24 mouse cellular contexts compared by ENCODE assay signal in the genomic region with DNA sequence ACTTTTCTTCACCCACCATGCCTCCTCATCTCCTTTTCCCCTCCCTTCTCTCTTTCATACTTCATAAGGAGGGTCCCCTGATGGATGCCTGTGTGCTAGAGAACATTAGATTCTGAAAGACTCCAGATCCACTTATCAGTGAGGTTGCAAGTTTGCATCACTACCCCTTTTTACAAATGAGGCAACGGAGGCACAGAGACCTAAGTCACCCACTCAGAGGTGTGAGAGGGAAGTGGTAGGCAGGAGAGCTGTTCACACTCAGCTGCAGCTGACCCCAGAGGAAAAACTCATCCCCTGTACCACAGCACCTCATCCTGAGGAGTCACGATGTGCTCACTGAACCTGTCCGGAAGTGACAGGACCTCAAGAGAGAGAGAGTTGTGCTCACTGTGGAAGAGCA.
"Had no signal": no experiment of that assay in that cellular context is flagged by ENCODE, and none has a peak within 500 bp of the region (broad histone marks: within the 10 kb centered on the region; RNA-seq: fewer than 3 reads in every experiment).

No protein-coding gene starts in this region.

- H3K4me2 ChIP-seq: heart, embryonic 12.5 days; hindbrain, embryonic 12.5 days; hindbrain, embryonic 14.5 days; intestine, embryonic 15.5 days; limb, embryonic 12.5 days had no signal

- H3K27me3 ChIP-seq: heart, embryonic 12.5 days; hindbrain, embryonic 12.5 days; intestine, embryonic 15.5 days; limb, embryonic 12.5 days had no signal

- H3K4me3 ChIP-seq: heart, embryonic 10.5 days; heart, embryonic 12.5 days; hindbrain, embryonic 10.5 days; hindbrain, embryonic 12.5 days; intestine, embryonic 15.5 days; layer of hippocampus, adult 2 months; left cerebral cortex, adult 2 months; limb, embryonic 10.5 days; limb, embryonic 12.5 days had no signal

- H3K9ac ChIP-seq: heart, embryonic 12.5 days; hindbrain, embryonic 12.5 days; hindbrain, embryonic 14.5 days; intestine, embryonic 15.5 days; limb, embryonic 12.5 days had no signal

- H3K27ac ChIP-seq: heart, embryonic 10.5 days; hindbrain, embryonic 10.5 days; hindbrain, embryonic 12.5 days; hindbrain, embryonic 14.5 days; intestine, embryonic 15.5 days; layer of hippocampus, adult 2 months; left cerebral cortex, adult 2 months; limb, embryonic 10.5 days; limb, embryonic 12.5 days had no signal

- H3K9me3 ChIP-seq: heart, embryonic 10.5 days; heart, embryonic 12.5 days; hindbrain, embryonic 10.5 days; hindbrain, embryonic 12.5 days; intestine, embryonic 15.5 days; limb, embryonic 10.5 days; limb, embryonic 12.5 days had no signal

- H3K36me3 ChIP-seq: heart, embryonic 10.5 days; heart, embryonic 12.5 days; hindbrain, embryonic 10.5 days; hindbrain, embryonic 12.5 days; intestine, embryonic 15.5 days; limb, embryonic 10.5 days; limb, embryonic 12.5 days had no signal

- DNase-seq: gastrocnemius, postnatal 14 days; gastrocnemius, postnatal 36 days; heart, adult 18-20 months; heart, postnatal 10 days; heart, postnatal 4 days; kidney, adult 18-20 months; kidney, adult 8-10 months; kidney, postnatal 10 days; kidney, postnatal 25 days; kidney, postnatal 4 days; liver had no signal

- H3K4me1 ChIP-seq: hindbrain, embryonic 10.5 days; hindbrain, embryonic 12.5 days; intestine, embryonic 15.5 days; limb, embryonic 10.5 days; limb, embryonic 12.5 days had no signal

- ATAC-seq: hindbrain, embryonic 16.5 days; inflammation-experienced regulatory T-cells, adult 6 months; intestine, embryonic 15.5 days; intestine, postnatal 0 days had no signal
